Mouse (Mus musculus) kidney, postnatal 36 days (tissue): ENCODE data around the gene Cmklr1.
A peak's percentile ranks its signal among the peaks of the same experiment; 100 is the strongest.

Source experiments
- DNase-seq, 2 experiments: peaks; one replicate each; pipeline ENCODE4 v3.0.0; 2021 to 2022; ENCODE audit warnings: mixed read lengths in 2 of 2

The Cmklr1 gene

DNA sequence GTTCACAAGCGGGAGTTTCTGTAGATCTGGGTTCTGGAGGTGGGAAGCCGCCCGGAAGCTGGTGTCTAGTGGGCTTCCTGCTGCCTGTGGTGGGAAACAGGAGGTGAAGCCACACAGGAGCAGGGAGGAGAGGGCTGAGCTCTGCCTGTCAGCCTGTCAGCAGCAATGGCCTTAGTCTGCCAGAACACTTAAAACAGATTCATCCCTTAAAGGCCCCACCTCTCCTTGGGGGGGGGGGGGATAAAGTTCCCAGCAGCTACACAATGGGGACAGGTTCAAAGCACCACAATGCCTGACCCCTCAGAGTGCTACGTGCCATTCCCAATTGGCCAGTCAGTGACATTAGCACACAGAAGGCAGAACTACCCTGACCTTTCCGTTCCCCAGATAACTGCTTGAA, 2.0 kb upstream of the Cmklr1 start:
- DNase-seq: no peak

DNA sequence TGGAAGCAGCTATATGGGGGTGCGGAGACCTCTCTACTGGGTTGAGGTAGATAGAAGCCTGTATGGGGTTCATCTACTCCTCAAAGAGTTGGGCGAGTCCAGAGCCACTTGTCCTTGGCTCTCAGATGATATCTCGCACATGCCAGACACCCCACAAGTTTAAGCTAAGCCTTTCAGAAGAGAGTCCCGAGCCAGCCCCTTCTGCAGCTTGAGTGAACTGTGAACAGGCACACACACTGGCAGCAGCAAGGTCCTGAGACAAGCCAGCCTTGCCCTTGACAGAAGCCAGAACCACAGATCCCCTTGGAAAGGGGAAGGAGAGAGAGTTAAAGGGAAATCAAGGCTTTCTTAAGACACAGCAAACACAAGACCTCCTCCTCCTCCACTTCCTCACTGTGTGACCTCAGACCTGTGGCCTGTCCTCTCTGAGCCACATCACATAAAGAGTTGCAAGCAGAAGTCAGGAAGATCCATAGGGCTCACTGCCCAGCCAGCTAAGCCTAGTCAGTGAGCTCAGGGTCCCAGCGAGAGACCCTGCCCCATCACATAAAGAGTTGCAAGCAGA, 1.5 kb downstream of the Cmklr1 start:
- no peak for DNase-seq

DNA sequence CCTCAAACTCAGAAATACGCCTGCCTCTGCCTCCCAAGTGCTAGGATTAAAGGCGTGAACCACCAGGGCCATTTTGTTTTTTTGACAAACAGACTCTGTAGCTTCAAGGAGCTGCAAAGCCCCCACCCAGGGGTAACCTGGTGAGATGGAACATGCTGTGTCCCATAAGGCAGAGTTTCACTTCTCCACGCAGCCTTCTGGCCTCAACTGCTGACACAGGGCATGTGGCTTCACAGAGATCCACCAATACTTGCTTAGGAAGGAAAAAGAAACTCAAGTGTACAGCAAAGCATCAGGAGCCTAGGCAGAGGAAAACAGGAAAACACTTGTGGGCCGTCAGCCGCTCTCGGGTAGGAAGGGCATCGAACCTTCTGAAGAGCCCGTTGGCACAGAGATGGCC, 3.1 kb downstream of the Cmklr1 start:
- DNase-seq: no peak

- DNase-seq: no peak
These were observed 5.7 kb downstream of the Cmklr1 start for GRCm38 (mm10) chr5:113644520-113644919.

DNA sequence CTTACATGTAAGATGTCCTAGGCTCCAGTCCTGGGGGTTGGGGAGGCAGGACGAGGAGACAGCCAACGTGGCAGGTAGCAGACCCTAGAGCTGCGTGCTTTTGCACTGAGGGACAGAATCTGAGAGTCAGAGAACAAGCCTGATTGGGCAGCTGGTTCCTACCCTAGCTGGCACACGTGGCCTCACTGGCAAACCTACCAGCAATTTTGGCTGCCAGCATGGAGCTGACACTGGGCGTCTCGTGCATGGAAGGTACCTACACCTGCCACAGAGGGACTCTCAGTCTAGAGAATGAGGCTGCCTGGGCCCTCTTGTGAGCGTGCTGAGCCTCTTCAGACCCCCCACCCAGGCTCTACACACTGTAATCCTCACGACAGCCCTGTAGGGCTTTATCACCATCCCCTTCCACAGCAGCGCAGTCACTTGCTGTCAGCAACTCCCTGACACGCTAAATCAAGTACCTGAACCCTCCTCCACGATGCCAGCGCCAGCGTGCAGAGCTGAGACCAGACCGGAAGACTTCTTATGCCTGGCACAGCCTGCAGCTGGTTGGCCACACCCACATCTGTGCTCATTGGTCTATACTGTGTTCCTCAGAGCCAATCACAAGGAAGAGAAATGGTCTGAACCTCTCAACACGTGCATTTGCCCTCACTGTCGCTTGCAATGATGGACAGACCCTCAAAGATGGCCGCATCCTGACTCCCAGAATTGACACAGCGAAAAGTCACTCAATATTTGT, 6.9 kb downstream of the Cmklr1 start:
- DNase-seq: no peak

- DNase-seq: no peak
These were observed 9.2 kb downstream of the Cmklr1 start for GRCm38 (mm10) chr5:113641066-113641465.

DNA sequence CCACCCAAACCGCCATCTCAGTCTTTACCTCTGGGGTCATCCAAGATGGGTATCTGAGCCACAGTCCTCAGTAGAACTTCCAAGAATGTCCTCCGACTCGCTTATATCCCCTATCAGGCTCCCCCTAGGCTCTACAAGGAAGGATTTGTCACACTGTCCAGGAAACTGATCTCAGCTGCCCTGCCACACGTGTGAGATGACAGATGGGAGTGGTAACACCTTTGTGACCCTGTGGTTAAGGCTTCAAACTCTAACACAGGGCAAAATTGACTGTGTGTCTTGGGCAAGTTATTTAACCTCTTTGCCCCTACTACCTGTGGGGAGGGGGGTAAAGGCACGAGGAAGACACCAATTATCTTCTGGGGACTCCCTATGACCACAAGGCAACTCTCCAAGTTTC, 11.1 kb downstream of the Cmklr1 start:
- no peak for DNase-seq

DNA sequence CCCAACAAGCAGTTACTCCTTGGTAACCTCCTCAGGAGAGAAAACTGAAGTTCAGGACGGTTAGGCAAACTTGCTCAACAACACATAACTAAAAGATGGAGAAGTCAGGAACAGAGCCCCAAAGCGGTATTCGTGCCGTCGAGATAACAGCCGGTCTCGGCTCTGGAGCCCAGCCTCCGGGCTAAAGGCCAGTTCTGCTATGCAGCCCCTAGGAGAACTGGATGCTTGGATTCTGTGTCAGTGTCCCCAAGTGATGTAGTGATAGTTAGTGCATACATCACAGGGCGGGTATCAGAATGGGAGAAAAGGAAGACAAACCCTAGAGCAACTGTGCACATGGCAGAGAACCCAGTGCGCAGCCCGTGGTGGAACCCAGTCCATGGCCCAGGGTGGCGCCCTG, 12.2 kb downstream of the Cmklr1 start:
- DNase-seq: no peak

GRCm38 (mm10) chr5:113637631-113638030, 12.6 kb downstream of the Cmklr1 start:
- DNase-seq: peak in 1 of 2 experiments; percentile 39

- DNase-seq: peak in 1 of 2 experiments; percentile 48
These were observed 14.2 kb downstream of the Cmklr1 start for GRCm38 (mm10) chr5:113635861-113636565.

GRCm38 (mm10) chr5:113634887-113635610, 15.2 kb downstream of the Cmklr1 start:
- peak in 1 of 2 experiments; percentile 44 for DNase-seq

GRCm38 (mm10) chr5:113634024-113634651, 16.1 kb downstream of the Cmklr1 start:
- peak; percentile 82 to 89 for DNase-seq

DNA sequence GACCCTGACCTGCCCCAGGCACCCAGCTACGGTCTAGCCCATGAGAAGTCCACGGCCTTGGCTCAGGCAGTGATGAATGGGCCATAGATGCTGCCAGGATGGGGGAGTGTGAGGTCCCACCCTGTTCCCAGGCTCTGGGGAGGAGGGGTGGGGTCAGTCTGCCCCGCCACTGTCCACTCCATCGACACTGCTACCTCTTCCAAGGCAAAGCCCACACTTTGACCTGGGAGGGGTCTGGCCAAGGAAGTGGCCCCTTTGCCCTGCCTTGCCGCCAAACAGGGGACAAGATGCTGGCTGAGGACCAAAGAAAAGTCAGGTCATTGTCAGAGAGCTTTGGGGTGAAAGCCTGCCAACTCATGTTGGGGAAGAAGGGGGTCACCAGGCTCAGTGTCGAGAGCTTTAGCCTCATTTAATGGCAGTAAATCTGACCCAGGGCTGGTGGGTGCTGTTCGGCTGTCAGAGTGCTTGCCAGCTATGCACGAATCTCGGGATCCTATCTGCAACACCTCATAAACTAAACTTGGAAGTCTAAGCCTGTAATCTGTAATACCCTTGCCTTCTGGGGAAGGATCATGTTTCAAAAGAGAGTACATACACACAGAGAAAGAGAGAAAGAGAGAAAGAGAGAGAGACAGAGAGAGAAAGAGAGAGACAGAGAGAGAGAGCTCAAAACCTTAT, 17.1 kb downstream of the Cmklr1 start:
- peak; percentile 55 to 62 for DNase-seq

DNA sequence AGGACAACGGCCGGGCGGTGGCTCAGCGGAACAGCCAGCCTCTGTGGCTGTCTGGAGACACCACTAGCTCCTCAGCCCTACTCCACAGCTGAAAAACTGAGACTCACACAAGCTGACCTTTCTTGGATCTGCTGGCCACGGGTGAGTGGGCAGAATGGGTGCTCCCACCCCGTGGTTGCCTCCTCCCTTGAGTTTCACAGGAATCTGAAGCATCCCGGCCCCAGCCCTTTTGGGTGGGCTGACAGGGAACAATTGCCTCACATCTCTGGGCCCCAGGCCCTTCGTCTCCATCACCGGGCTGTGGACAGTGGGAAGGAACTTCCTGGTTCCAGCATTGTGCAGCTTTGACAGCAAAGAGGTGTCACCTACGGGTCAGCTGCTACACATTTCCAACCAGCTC, 20.1 kb downstream of the Cmklr1 start:
- no peak for DNase-seq

DNA sequence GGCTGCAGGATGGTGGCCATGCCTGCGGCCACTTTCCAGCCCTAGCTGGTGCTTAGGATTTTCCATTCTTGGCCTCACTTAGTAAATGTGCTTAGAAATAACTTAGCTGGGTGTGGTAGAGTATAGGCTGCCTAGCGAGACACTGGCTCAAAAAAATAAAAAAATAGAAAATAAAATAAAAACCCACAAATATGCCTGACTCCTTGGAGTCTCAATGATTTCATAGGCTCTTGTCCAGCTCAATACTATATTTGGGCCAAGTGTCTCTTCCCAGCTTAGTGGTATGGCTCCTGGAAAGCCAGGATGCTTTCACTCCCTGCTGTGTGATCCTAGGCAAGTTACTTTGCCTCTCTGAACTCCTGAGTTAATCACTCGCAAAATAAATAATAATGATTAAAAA, 21.0 kb downstream of the Cmklr1 start:
- DNase-seq: no peak

DNA sequence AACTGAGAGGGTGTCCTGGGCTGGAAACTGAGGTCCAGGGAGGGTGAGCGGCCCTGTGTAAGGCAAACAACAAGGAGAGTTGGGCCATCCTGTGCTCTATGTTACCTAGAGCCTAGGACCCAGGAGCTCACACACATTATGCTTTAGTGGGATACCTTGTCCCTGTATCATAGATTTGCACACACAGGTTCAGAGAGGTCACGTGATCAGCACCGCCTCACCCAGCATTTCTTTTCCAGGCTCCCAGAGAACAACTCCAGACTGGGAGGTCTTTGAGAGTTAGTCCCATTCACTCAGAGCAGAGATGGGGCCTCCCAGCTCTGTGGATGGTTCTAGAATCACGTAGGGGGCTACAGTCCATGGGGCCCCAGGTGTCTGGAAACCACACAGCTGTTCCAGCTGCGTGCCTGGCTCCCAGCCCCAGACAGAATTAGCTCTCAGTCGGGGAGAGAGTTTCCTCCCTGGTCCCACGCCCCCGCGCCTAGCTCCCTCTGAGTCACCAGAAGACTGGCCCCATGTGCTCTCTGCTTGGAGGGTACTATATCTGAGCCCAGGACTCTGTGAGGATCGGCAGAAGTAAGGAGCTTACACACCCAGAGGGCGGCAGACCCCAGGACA, 22.3 kb downstream of the Cmklr1 start:
- DNase-seq: no peak

DNA sequence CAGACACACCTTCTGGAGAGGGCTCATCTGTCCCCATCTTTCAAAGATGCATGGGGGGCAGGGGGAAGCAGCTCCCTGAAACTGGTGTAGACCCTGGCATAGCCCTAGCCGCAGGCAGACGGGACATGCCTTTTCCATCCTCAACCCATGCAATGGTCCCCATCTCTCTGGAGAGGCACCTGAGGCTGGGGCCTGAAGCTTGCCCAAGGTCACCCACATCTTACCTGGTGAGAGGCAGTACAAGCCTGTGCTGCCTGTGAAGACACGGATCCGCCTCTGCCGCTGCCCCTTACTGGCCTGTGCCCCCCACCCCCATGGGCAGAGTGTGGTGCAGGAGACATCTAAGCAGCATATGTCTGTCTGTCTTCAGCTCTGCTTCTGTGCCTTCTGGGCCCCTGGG, 23.2 kb downstream of the Cmklr1 start:
- no peak for DNase-seq

- no peak for DNase-seq
These were observed 23.9 kb downstream of the Cmklr1 start for GRCm38 (mm10) chr5:113626352-113626751.

DNA sequence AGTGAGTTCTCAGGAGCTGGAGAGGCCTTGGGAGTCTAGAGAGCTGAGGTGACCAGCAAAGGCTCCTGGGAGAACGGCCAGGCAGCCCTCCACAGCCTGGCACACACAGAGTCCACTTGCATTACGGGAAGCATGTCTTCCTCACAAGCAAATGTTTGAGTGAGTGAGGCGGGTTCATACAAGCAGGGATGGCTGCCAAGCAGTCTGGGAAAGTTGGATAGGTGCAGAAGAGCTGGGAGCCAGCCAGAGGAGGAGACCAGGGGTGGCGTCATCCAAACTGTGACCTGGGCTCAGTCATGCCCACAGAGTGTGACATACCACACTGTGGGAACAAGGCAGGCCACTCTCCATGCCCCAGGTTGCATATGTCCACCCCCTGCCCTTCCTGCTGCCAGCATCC, 25.2 kb downstream of the Cmklr1 start:
- peak in 1 of 2 experiments; percentile 28 for DNase-seq

- no peak for DNase-seq
These were observed 27.2 kb downstream of the Cmklr1 start for GRCm38 (mm10) chr5:113623052-113623451.

DNA sequence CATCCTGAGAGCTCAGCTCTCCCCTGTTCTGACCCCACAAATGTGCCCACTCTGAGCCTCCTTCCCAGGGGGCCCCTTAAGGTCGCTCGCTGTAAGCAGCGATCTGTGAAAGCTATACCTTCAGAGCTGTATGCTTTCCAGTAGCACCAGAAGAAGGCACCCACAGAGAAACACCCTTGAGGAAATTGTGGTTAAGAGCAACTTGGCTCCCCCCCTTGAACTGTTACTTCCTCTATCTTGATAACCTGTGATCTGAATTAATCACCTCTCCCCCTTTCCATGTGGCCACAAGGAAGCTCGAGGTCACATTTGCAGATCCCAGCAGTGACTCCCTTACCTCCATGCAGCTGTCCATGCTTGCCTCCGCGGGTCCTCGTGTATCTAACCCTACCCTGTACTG, 29.2 kb downstream of the Cmklr1 start:
- DNase-seq: no peak
